Mouse (Mus musculus) hindbrain, embryonic 13.5 days (tissue): ENCODE data around the gene Pms1. TPM values are rescaled to one million over a fixed set of nuclear protein-coding genes. Genes with fewer than 3 reads are reported as not detected.
"Not testable (repeated sequence)": the region's sequence is repeated elsewhere in the genome, so short reads cannot be mapped to it uniquely, and the experiment has no call there.

Experiments used
- ATAC-seq: fragments of 200-750 bp; cut with Nextera tagmentation; 2 replicates; pipeline ENCODE4 v1.8.0; 2017; ENCODE audit warnings: moderate TSS enrichment; ENCODE audit not compliant: low FRiP score
- H3K27ac ChIP-seq: fragments of 300-500 bp; sonication (generic); 2 replicates; pipeline ENCODE4 v1.5.1; 2015; ENCODE audit warnings: inconsistent platforms, mild to moderate bottlenecking, moderate library complexity
- H3K27me3 ChIP-seq: fragments of 300-500 bp; sonication (generic); 2 replicates; pipeline ENCODE4 v1.6.1; 2015; ENCODE audit warnings: mild to moderate bottlenecking, inconsistent platforms
- H3K36me3 ChIP-seq: fragments of 300-500 bp; sonication (generic); 2 replicates; pipeline ENCODE4 v1.6.1; 2015; ENCODE audit warnings: mild to moderate bottlenecking, inconsistent platforms
- H3K4me1 ChIP-seq: fragments of 300-500 bp; sonication (generic); replicated peaks from 2 replicates; pipeline ENCODE4 v1.6.1; 2015; ENCODE audit warnings: inconsistent platforms
- H3K4me2 ChIP-seq: fragments of 300-500 bp; sonication (generic); 2 replicates; pipeline ENCODE4 v1.6.1; 2015; ENCODE audit warnings: inconsistent platforms, mild to moderate bottlenecking, moderate library complexity
- H3K4me3 ChIP-seq: fragments of 300-500 bp; sonication (generic); 2 replicates; pipeline ENCODE4 v1.5.1; 2015; ENCODE audit warnings: mild to moderate bottlenecking, inconsistent platforms
- H3K9ac ChIP-seq: fragments of 300-500 bp; sonication (generic); 2 replicates; pipeline ENCODE4 v1.6.1; 2015; ENCODE audit warnings: mild to moderate bottlenecking, inconsistent platforms
- H3K9me3 ChIP-seq: fragments of 300-500 bp; sonication (generic); 2 replicates; pipeline ENCODE4 v1.6.1; 2016; ENCODE audit warnings: inconsistent platforms
- WGBS: fragments of 180-500 bp; shearing (Covaris S2); methylation state at CpG from one replicate; pipeline ENCODE4 v1.1.7; 2015; 5-methylcytosine and 5-hydroxymethylcytosine counted together
- polyA plus RNA-seq: library from polyadenylated mRNA; unstranded; fragments of >200 nt; fragmentation: Nextera tagmentation; extraction: Ambion mirVana; gene quantifications from 2 replicates; pipeline ENCODE4 v1.2.1, GENCODE M21; 2015

Pms1 gene
- polyA plus RNA-seq, 1 experiment from 2014 or later: 11.1 TPM

GRCm38 (mm10) chr1:53291197-53291596 is 5.6 kb downstream of the Pms1 start:
- Histone ChIP-seq H3K36me3 (no peaks in the 10 kb centered on the region; the same call in 1 of the 2 replicates), H3K4me3 (no peak overlapping the region), H3K9me3 (no peaks in the 10 kb centered on the region), H3K27ac (no peak overlapping the region), H3K4me2 (no peak overlapping the region), H3K9ac (no peak overlapping the region), H3K27me3 (no peaks in the 10 kb centered on the region), H3K4me1 (no peaks in the 10 kb centered on the region)
- no peak for ATAC-seq
- 84% methylated on average over 3 of the region's 3 CpGs for WGBS

- Histone ChIP-seq H3K27ac (no peak overlapping the region), H3K9me3 (no peaks in the 10 kb centered on the region), H3K36me3 (no peaks in the 10 kb centered on the region), H3K27me3 (no peaks in the 10 kb centered on the region), H3K4me1 (no peaks in the 10 kb centered on the region), H3K9ac (no peak overlapping the region), H3K4me2 (no peak overlapping the region), H3K4me3 (no peak overlapping the region)
- no peak for ATAC-seq
Measured at GRCm38 (mm10) chr1:53272646-53273045, 24.2 kb downstream of the Pms1 start.

- Histone ChIP-seq H3K9me3 (no peaks in the 10 kb centered on the region), H3K4me1 (no peaks in the 10 kb centered on the region), H3K4me3 (no peak overlapping the region), H3K27me3 (no peaks in the 10 kb centered on the region), H3K27ac (no peak overlapping the region), H3K4me2 (no peak overlapping the region), H3K9ac (no peak overlapping the region), H3K36me3 (peaks cover 4% of the 10 kb centered on the region; the same call in 1 of the 2 replicates)
- WGBS: 86% methylated on average over 3 of the region's 3 CpGs
- ATAC-seq: no peak
Measured at GRCm38 (mm10) chr1:53269901-53270300, 26.9 kb downstream of the Pms1 start.

- not testable (repeated sequence) for H3K4me2 ChIP-seq, H3K27me3 ChIP-seq, ATAC-seq, H3K9me3 ChIP-seq, H3K9ac ChIP-seq, H3K27ac ChIP-seq, H3K4me3 ChIP-seq, H3K4me1 ChIP-seq
- H3K36me3 ChIP-seq: peaks cover 13% of the 10 kb centered on the region; the same call in 1 of the 2 replicates
Measured at GRCm38 (mm10) chr1:53264958-53265612, 31.7 kb downstream of the Pms1 start.

- 71% methylated on average over 1 of the region's 1 CpGs for WGBS
- Histone ChIP-seq H3K9ac (no peak overlapping the region), H3K4me2 (no peak overlapping the region), H3K27ac (no peak overlapping the region), H3K4me1 (no peaks in the 10 kb centered on the region), H3K4me3 (no peak overlapping the region), H3K36me3 (no peaks in the 10 kb centered on the region), H3K27me3 (no peaks in the 10 kb centered on the region), H3K9me3 (no peaks in the 10 kb centered on the region)
- ATAC-seq: no peak
Measured at GRCm38 (mm10) chr1:53226063-53226462, 70.8 kb downstream of the Pms1 start.

- H3K36me3 ChIP-seq: no peaks in the 10 kb centered on the region
- no peak overlapping the region for H3K9ac ChIP-seq
- no peak overlapping the region for H3K27ac ChIP-seq
- WGBS: 91% methylated on average over 3 of the region's 3 CpGs
- no peak for ATAC-seq
- no peaks in the 10 kb centered on the region for H3K4me1 ChIP-seq
- H3K4me2 ChIP-seq: no peak overlapping the region
- H3K27me3 ChIP-seq: no peaks in the 10 kb centered on the region
- no peaks in the 10 kb centered on the region for H3K9me3 ChIP-seq
- H3K4me3 ChIP-seq: no peak overlapping the region
Measured at GRCm38 (mm10) chr1:53225616-53226015, 71.2 kb downstream of the Pms1 start.

- H3K4me3 ChIP-seq: no peak overlapping the region
- H3K27me3 ChIP-seq: no peaks in the 10 kb centered on the region
- ATAC-seq: no peak
- H3K4me1 ChIP-seq: no peaks in the 10 kb centered on the region
- H3K9me3 ChIP-seq: no peaks in the 10 kb centered on the region
- H3K27ac ChIP-seq: no peak overlapping the region
- no peak overlapping the region for H3K9ac ChIP-seq
- 53% methylated on average over 1 of the region's 1 CpGs for WGBS
- H3K4me2 ChIP-seq: no peak overlapping the region
- no peaks in the 10 kb centered on the region for H3K36me3 ChIP-seq
Measured at GRCm38 (mm10) chr1:53224775-53225174, 72.0 kb downstream of the Pms1 start.

GRCm38 (mm10) chr1:53210136-53210535 is 86.7 kb downstream of the Pms1 start:
- H3K4me3 ChIP-seq: no peak overlapping the region
- no peak overlapping the region for H3K9ac ChIP-seq
- H3K36me3 ChIP-seq: no peaks in the 10 kb centered on the region
- H3K4me1 ChIP-seq: no peaks in the 10 kb centered on the region
- no peak overlapping the region for H3K4me2 ChIP-seq
- no peaks in the 10 kb centered on the region for H3K27me3 ChIP-seq
- ATAC-seq: no peak
- H3K27ac ChIP-seq: no peak overlapping the region
- H3K9me3 ChIP-seq: no peaks in the 10 kb centered on the region

GRCm38 (mm10) chr1:53203902-53204301 is 92.9 kb downstream of the Pms1 start:
- Histone ChIP-seq H3K36me3 (no peaks in the 10 kb centered on the region), H3K4me1 (no peaks in the 10 kb centered on the region), H3K9me3 (no peaks in the 10 kb centered on the region), H3K27ac (no peak overlapping the region), H3K9ac (no peak overlapping the region), H3K4me2 (no peak overlapping the region), H3K4me3 (no peak overlapping the region), H3K27me3 (no peaks in the 10 kb centered on the region)
- no peak for ATAC-seq
- WGBS: 97% methylated on average over 2 of the region's 2 CpGs

GRCm38 (mm10) chr1:53201630-53202199 is 95.1 kb downstream of the Pms1 start:
- Histone ChIP-seq H3K9ac (no peak overlapping the region), H3K4me2 (no peak overlapping the region), H3K4me3 (no peak overlapping the region), H3K36me3 (no peaks in the 10 kb centered on the region), H3K9me3 (no peaks in the 10 kb centered on the region), H3K27me3 (no peaks in the 10 kb centered on the region), H3K4me1 (no peaks in the 10 kb centered on the region), H3K27ac (no peak overlapping the region)
- no peak for ATAC-seq
- 82% methylated on average over 2 of the region's 2 CpGs for WGBS

- Histone ChIP-seq H3K4me1 (no peaks in the 10 kb centered on the region), H3K9me3 (no peaks in the 10 kb centered on the region), H3K4me3 (no peak overlapping the region), H3K27me3 (no peaks in the 10 kb centered on the region), H3K4me2 (no peak overlapping the region), H3K36me3 (no peaks in the 10 kb centered on the region), H3K27ac (no peak overlapping the region), H3K9ac (no peak overlapping the region)
- no peak for ATAC-seq
- 90% methylated on average over 3 of the region's 3 CpGs for WGBS
Measured at GRCm38 (mm10) chr1:53194536-53194935, 102.3 kb downstream of the Pms1 start.

- Histone ChIP-seq H3K4me3 (no peak overlapping the region), H3K36me3 (0 out of 2 replicates have a peak, but pooled peaks cover 4% of the 10 kb centered on the region), H3K27me3 (no peaks in the 10 kb centered on the region), H3K4me2 (no peak overlapping the region), H3K4me1 (no peaks in the 10 kb centered on the region), H3K27ac (no peak overlapping the region), H3K9me3 (no peaks in the 10 kb centered on the region), H3K9ac (no peak overlapping the region)
- 51% methylated on average over 3 of the region's 3 CpGs for WGBS
- ATAC-seq: no peak
Measured at GRCm38 (mm10) chr1:53191234-53191633, 105.6 kb downstream of the Pms1 start.

- no peaks in the 10 kb centered on the region for H3K4me1 ChIP-seq
- 65% methylated on average over 3 of the region's 3 CpGs for WGBS
- H3K36me3 ChIP-seq: 0 out of 2 replicates have a peak, but pooled peaks cover 4% of the 10 kb centered on the region
- H3K4me2 ChIP-seq: no peak overlapping the region
- no peak overlapping the region for H3K4me3 ChIP-seq
- no peaks in the 10 kb centered on the region for H3K9me3 ChIP-seq
- ATAC-seq: no peak
- H3K27ac ChIP-seq: no peak overlapping the region
- no peak overlapping the region for H3K9ac ChIP-seq
- H3K27me3 ChIP-seq: no peaks in the 10 kb centered on the region
Measured at GRCm38 (mm10) chr1:53189620-53190019, 107.2 kb downstream of the Pms1 start.
